In genomic region chr7:28557069-28557468, GRCm38 (mm10) we compare ENCODE assay signal across 19 mouse cellular contexts. TPM values are rescaled to one million over a fixed set of nuclear protein-coding genes. Genes with fewer than 3 reads are reported as not detected.
"Had no signal": no experiment of that assay in that cellular context is flagged by ENCODE, and none has a peak within 500 bp of the region (broad histone marks: within the 10 kb centered on the region; RNA-seq: fewer than 3 reads in every experiment).

No protein-coding gene starts in this region.

- H3K27ac ChIP-seq: intestine, embryonic 15.5 days; kidney, embryonic 15.5 days; liver, embryonic 14.5 days; macrophage; midbrain, embryonic 12.5 days; midbrain, embryonic 15.5 days; neural tube, embryonic 13.5 days had no signal

- H3K4me2 ChIP-seq: intestine, embryonic 15.5 days; kidney, embryonic 15.5 days; liver, embryonic 11.5 days; lung, embryonic 14.5 days; midbrain, embryonic 12.5 days; midbrain, embryonic 15.5 days; neural tube, embryonic 13.5 days had no signal

- H3K9ac ChIP-seq: intestine, embryonic 15.5 days; kidney, embryonic 15.5 days; liver, embryonic 14.5 days; liver, postnatal 0 days; lung, embryonic 14.5 days; midbrain, embryonic 12.5 days; midbrain, embryonic 15.5 days; neural tube, embryonic 13.5 days had no signal

- H3K9me3 ChIP-seq: intestine, embryonic 15.5 days; kidney, embryonic 15.5 days; midbrain, embryonic 12.5 days; midbrain, embryonic 15.5 days; neural tube, embryonic 13.5 days had no signal

- H3K4me3 ChIP-seq: intestine, embryonic 15.5 days; kidney, embryonic 15.5 days; midbrain, embryonic 12.5 days; midbrain, embryonic 15.5 days; neural tube, embryonic 13.5 days had no signal

- H3K27me3 ChIP-seq: intestine, embryonic 15.5 days; kidney, embryonic 15.5 days; midbrain, embryonic 12.5 days; midbrain, embryonic 15.5 days; neural tube, embryonic 13.5 days had no signal

- H3K4me1 ChIP-seq: midbrain, embryonic 15.5 days had no signal

- DNase-seq: kidney, adult 11 months; kidney, adult 8-10 months; kidney, postnatal 14 days; kidney, postnatal 4 days; liver, postnatal 0 days; lung, embryonic 14.5 days; right cerebral cortex, postnatal 4 days had no signal

- ATAC-seq: intestine, embryonic 15.5 days; lung, postnatal 0 days; midbrain, embryonic 15.5 days had no signal

RNA-seq across cellular contexts. Expression of gene Nccrp1, which starts 10.0 kb away (rescaled TPM):
- polyA plus RNA-seq: intestine, embryonic 15.5 days; kidney, embryonic 15.5 days; limb, embryonic 14.5 days; liver, embryonic 11.5 days; liver, embryonic 14.5 days; liver, postnatal 0 days; lung, embryonic 14.5 days; lung, postnatal 0 days; macrophage; midbrain, embryonic 12.5 days; neural tube, embryonic 13.5 days; stomach, embryonic 14.5 days had no signal

RNA-seq across cellular contexts. Expression of gene Sycn, which starts 16.4 kb away (rescaled TPM):
- polyA plus RNA-seq: kidney, embryonic 15.5 days; liver, embryonic 11.5 days; liver, embryonic 14.5 days; lung, embryonic 14.5 days; lung, postnatal 0 days; macrophage; midbrain, embryonic 12.5 days; midbrain, embryonic 15.5 days; neural tube, embryonic 13.5 days had no signal

RNA-seq across cellular contexts. Expression of gene Ifnl3, which starts 34.4 kb away (rescaled TPM):
- polyA plus RNA-seq: intestine, embryonic 15.5 days; kidney, embryonic 15.5 days; limb, embryonic 14.5 days; liver, embryonic 11.5 days; liver, embryonic 14.5 days; liver, postnatal 0 days; lung, embryonic 14.5 days; lung, postnatal 0 days; macrophage; midbrain, embryonic 12.5 days; midbrain, embryonic 15.5 days; neural tube, embryonic 13.5 days; stomach, embryonic 14.5 days; testis, adult 2 months had no signal
